Mouse (Mus musculus) spleen, adult 2 months (tissue): ENCODE measurements around the gene Mrpl2.

Experiments used
- CTCF ChIP-seq: fragments of 200-500 bp; IDR thresholded peaks from 2 replicates; pipeline ENCODE4 v1.5.1; 2011; ENCODE audit warnings: mild to moderate bottlenecking, inconsistent platforms; ENCODE audit not compliant: insufficient read depth, insufficient read length, insufficient replicate concordance; ENCODE audit errors: extremely low read depth
- POLR2A ChIP-seq: fragments of 200-500 bp; IDR thresholded peaks from 2 replicates; pipeline ENCODE4 v1.6.1; 2011; ENCODE audit warnings: low read depth, low read length, inconsistent platforms

DNA sequence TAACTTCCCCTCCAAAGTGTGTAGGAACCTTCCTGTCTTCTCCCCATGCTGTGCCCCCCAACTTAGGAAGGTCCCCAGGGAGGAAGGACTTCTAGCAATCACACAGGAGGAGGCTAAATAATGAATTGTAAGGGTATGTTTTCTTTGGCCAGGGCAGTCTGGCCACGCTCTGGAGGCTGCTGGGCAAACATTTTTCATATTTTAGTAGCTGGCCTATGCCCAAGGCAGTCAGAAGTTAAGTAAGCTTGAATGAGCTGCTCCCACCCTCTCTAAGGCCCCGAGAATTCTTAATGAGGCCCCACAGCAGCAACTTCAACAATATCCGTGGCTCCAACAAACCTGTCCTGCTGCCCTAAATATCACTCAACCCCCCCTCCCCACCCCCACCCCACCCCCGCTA is 33.2 kb upstream of the Mrpl2 start:
- no peak for TF ChIP-seq POLR2A
- TF ChIP-seq CTCF = no peak
